Mouse (Mus musculus): ENCODE measurements around the gene Rap2b.

Gene Rap2b

GRCm38 (mm10) chr3:61386368-61386767 is 24.9 kb downstream of the Rap2b start:
- CTCF ChIA-PET: no interaction called here

- CTCF ChIA-PET: no interaction called here
Measured at GRCm38 (mm10) chr3:61391564-61391963, 30.1 kb downstream of the Rap2b start.

GRCm38 (mm10) chr3:61392881-61393280 is 31.4 kb downstream of the Rap2b start:
- CTCF ChIA-PET: no interaction called here

GRCm38 (mm10) chr3:61393520-61393919 is 32.1 kb downstream of the Rap2b start:
- CTCF ChIA-PET: no interaction called here

GRCm38 (mm10) chr3:61395382-61395781 is 33.9 kb downstream of the Rap2b start:
- CTCF ChIA-PET: no interaction called here

GRCm38 (mm10) chr3:61396728-61397127 is 35.3 kb downstream of the Rap2b start:
- CTCF ChIA-PET: interaction anchor here (0.6 kb wide), 1 partner anchor 63 kb away, joined by 3 read pairs; no protein-coding TSS in a partner anchor

- CTCF ChIA-PET: no interaction called here
Measured at GRCm38 (mm10) chr3:61400823-61401387, 39.5 kb downstream of the Rap2b start.

GRCm38 (mm10) chr3:61406921-61407320 is 45.5 kb downstream of the Rap2b start:
- CTCF ChIA-PET: interaction anchor here (0.7 kb wide), 1 partner anchor 348 kb away, joined by 5 read pairs; no protein-coding TSS in a partner anchor

- CTCF ChIA-PET: no interaction called here
Measured at GRCm38 (mm10) chr3:61409683-61410082, 48.2 kb downstream of the Rap2b start.

GRCm38 (mm10) chr3:61415883-61416282 is 54.4 kb downstream of the Rap2b start:
- CTCF ChIA-PET: no interaction called here

All from spleen, embryonic (tissue).